Mouse (Mus musculus): ENCODE measurements around the gene Fbxw17. TPM values are rescaled to one million over a fixed set of nuclear protein-coding genes. Genes with fewer than 3 reads are reported as not detected.
"Not testable (repeated sequence)": the region's sequence is repeated elsewhere in the genome, so short reads cannot be mapped to it uniquely, and the experiment has no call there.

Gene Fbxw17
- polyA plus RNA-seq, 1 experiment from 2014 or later, result 42.0 TPM

DNA sequence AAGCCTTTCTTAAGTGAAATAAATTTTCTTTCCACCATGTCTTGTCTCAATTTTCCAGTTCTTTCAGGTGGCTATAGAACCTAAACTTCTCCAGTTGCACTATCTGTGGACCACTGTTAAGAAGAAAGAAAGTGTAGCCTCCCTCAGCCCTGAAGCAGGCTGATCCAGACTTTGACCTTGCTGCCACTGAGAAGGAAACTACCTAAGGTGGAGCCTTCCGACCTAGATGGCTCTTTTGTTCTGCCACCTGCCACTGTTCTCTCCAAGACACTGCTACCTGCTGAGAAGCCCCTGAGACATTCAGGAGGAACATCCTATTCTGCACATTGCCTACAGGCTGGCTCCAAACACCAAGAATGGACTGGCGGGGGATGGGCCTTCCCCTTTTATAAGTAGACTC lies 42.8 kb downstream of the Fbxw17 start:
- not testable (repeated sequence) for H3K27me3 ChIP-seq; H3K27ac ChIP-seq; H3K9ac ChIP-seq (replicated peaks); H3K36me3 ChIP-seq; ATAC-seq (ENCODE audit: insufficient number of reproducible peaks, insufficient read depth, low FRiP score, low TSS enrichment, low read depth); H3K4me1 ChIP-seq (replicated peaks); H3K4me2 ChIP-seq; H3K9me3 ChIP-seq; H3K4me3 ChIP-seq (replicated peaks)
- 53% methylated on average over 2 of the region's 2 CpGs for WGBS

DNA sequence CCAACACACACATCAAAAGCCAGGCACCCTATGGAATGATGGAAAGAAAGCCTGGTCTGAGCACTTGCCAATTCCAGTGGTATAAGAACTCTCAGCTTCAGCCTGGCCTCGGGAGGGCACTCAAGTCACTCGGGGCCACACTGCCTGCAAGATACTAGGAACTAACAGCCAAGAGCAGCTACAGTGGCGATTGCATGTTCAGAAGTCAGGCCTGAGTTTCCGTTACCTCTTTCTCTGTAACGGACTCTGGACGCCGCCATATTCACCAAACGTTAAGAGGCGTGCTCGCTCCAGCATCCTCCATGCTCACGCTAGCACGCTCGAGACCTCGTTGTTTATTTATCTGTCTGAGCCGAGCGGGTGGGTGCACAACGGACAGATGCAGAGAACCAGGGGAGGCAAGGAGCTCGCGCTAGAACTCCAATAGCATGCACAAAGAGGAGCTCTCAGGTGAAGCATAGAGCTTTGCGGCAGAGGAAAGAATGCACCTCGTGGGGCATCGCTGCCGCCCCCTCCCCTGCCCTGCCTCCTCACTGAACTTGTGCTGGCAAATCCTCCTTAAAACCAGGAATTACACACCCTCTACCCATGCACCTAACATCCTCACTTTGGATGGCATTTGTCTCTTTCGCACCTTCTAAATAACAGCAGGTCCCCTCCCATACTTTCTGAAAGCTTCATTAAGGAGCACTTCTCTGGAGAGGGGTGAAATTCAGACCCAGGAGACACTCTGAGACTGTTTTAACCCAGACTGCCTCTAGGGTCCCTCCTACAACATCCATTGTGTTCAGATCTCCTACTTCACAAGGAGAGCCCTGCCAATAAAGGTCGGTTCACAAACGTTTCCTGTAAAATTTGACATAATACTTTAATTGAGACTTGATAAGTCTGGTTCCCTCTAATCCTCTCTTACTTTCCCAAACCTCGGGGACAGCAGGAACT lies 47.2 kb downstream of the Fbxw17 start:
- H3K4me2 ChIP-seq, result peak overlapping the region; percentile 54
- 29% methylated on average over 27 of the region's 27 CpGs for WGBS
- no peak for ATAC-seq (ENCODE audit: insufficient number of reproducible peaks, insufficient read depth, low FRiP score, low TSS enrichment, low read depth)
- no peak overlapping the region for H3K27ac ChIP-seq
- no peaks in the 10 kb centered on the region for H3K4me1 ChIP-seq (replicated peaks)
- H3K4me3 ChIP-seq (replicated peaks), result peak overlapping the region; percentile 33
- no peaks in the 10 kb centered on the region for H3K36me3 ChIP-seq
- H3K9ac ChIP-seq (replicated peaks), result no peak overlapping the region
- no peaks in the 10 kb centered on the region for H3K27me3 ChIP-seq
- no peaks in the 10 kb centered on the region for H3K9me3 ChIP-seq

DNA sequence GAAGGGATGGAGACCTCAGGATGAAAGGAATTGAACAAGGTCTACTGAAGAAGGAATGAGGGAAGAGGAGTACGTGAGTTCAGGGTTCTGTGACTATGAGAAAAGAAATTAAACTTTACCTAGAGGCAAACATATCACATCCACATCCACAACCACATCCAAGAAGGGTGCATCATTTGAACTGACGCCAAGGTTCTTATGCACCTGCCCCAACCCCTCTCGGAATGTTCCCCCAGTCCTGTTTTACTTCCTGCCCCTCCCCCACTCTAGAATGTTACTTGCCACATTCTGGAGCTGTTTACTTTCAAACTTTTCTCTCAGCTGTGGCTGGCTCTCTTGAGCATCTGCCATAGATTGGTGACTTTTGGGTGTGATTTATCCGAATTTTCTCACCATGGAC lies 49.3 kb downstream of the Fbxw17 start, which contains the start of gene Nutm2:
Gene Nutm2, plus strand, starts transcription at position 301 of the 400 bp plus-strand sequence.
- Histone ChIP-seq H3K27me3 (no peaks in the 10 kb centered on the region), H3K27ac (no peak within 1 kb of the TSS), H3K9me3 (no peaks in the 10 kb centered on the region), H3K4me2 (no peak within 1 kb of the TSS), H3K4me3 (replicated peaks) (no peak within 1 kb of the TSS), H3K36me3 (no peaks in the 10 kb centered on the region), H3K9ac (replicated peaks) (no peak within 1 kb of the TSS), H3K4me1 (replicated peaks) (no peaks in the 10 kb centered on the region)
- WGBS, result 72% methylated on average over 4 of the region's 4 CpGs
- ATAC-seq (ENCODE audit: insufficient number of reproducible peaks, insufficient read depth, low FRiP score, low TSS enrichment, low read depth), result no peak

Other genes starting within 250 kb of the Fbxw17 start
- gene Gm906, start 167.6 kb upstream of the Fbxw17 start, polyA plus RNA-seq (2016; fragmentation: Nextera tagmentation; extraction: Ambion mirVana), result not detected in 2 replicates
- not detected in 2 replicates for gene Gm47429, start 26.0 kb downstream of the Fbxw17 start, polyA plus RNA-seq (2016; fragmentation: Nextera tagmentation; extraction: Ambion mirVana)
- not detected in 2 replicates for gene Nutm2, start 49.4 kb downstream of the Fbxw17 start, polyA plus RNA-seq (2016; fragmentation: Nextera tagmentation; extraction: Ambion mirVana)
- gene Gm904, start 225.4 kb downstream of the Fbxw17 start, polyA plus RNA-seq (2016; fragmentation: Nextera tagmentation; extraction: Ambion mirVana), result not detected in 2 replicates